Mouse (Mus musculus): Measurements from ENCODE around the gene Zfyve27.

Gene Zfyve27

GRCm38 (mm10) chr19:42189735-42190134 is 26.0 kb downstream of the Zfyve27 start:
- POLR2A ChIA-PET, result interaction anchor here in 2 of 4 experiments (1.2 to 1.4 kb wide), 2 partner anchors 11 to 19 kb away, joined by 3 to 4 read pairs; no protein-coding TSS in a partner anchor
- CTCF ChIA-PET, result interaction anchor here (0.6 to 1.8 kb wide), 6 partner anchors 32 to 127 kb away, joined by 3 to 5 read pairs (median 4); no protein-coding TSS in a partner anchor

DNA sequence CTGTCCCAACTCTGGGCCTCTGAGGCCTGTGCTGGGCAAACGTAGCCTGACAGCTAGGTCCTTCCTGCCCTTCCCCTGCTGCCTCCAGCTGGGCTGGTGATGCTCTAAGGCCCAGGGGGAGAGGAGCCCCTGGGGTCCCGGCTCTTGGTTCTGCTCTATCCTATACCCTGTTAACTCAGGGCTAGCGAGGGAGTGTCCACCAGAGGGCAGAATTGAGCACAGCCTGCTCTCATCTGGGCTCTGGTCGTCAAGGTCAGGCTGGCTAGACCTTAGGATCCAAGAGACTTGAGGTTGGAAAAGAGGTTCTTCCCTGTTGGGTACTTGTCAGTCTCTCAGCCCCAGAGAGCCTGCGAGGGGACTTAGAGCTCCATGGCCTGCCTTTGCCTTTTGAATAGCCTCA is 26.7 kb downstream of the Zfyve27 start:
- POLR2A ChIA-PET, result interaction anchor here in 1 of 4 experiments (1.2 kb wide), 1 partner anchor 10 kb away, joined by 3 read pairs; no protein-coding TSS in a partner anchor
- CTCF ChIA-PET, result interaction anchor here in 3 of 4 experiments (0.6 to 1.3 kb wide), 10 partner anchors 13 to 472 kb away, joined by 3 to 4 read pairs (median 3); no protein-coding TSS in a partner anchor

DNA sequence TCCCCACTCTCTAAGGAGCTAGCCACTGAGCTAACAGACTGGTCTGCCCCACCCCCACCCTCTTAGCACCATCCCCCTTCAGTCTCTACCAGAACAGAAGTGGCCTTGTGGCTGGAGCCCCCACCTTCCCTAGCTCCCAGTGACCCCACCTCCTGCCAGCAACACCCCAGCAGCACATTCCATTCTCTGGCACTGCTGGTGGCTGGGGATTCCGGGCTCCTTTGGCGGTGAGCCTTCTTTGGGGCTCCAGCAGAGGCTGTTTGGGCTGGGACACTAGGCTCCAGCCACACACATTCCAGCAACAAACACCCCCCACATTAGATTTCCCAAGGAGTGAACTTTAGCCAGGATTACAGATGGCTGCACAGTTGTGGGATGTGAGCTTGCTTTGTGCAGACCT is 29.6 kb downstream of the Zfyve27 start:
- ChIA-PET CTCF (interaction anchor here (0.8 to 1.5 kb wide), 6 partner anchors 9 to 158 kb away, joined by 3 to 4 read pairs (median 4); partner anchors contain the start of gene Ankrd2 (in 1 of the 4)), POLR2A (interaction anchor here in 3 of 4 experiments (0.5 to 1.4 kb wide), 6 partner anchors 14 to 443 kb away, joined by 3 read pairs; no protein-coding TSS in a partner anchor)

- CTCF ChIA-PET, result interaction anchor here in 2 of 4 experiments (0.6 to 1.3 kb wide), 2 partner anchors 14 to 138 kb away, joined by 3 to 5 read pairs; no protein-coding TSS in a partner anchor
Observed at GRCm38 (mm10) chr19:42196378-42196777, 32.6 kb downstream of the Zfyve27 start.

DNA sequence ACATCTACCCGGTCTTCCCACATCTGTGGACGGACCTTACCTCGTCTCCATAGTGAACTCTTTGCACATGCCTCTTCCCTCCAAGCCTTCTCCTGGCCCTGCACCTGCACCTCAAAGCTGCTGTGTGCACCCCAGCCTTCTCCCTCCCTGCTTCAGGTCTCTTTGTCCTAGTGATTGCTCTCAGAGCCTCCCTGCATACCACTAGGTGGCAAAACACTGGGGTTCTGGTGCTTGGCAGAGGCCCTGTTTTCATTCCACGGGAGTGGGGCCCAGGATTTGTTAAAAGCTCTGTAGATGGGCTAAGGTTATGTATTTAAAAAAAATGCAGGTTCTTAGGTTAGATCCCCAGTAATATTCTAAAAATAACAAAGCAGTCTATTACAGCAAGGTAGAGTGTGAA is 33.3 kb downstream of the Zfyve27 start:
- POLR2A ChIA-PET, result interaction anchor here in 1 of 4 experiments (1.4 kb wide), 1 partner anchor 12 kb away, joined by 3 read pairs; no protein-coding TSS in a partner anchor
- CTCF ChIA-PET, result interaction anchor here in 1 of 4 experiments (0.5 to 1.8 kb wide), 2 partner anchors 14 to 194 kb away, joined by 3 to 9 read pairs; no protein-coding TSS in a partner anchor

More at GRCm38 (mm10) chr19:42196378-42196777, 32.6 kb downstream of the Zfyve27 start:
- POLR2A ChIA-PET, result no interaction called here

DNA sequence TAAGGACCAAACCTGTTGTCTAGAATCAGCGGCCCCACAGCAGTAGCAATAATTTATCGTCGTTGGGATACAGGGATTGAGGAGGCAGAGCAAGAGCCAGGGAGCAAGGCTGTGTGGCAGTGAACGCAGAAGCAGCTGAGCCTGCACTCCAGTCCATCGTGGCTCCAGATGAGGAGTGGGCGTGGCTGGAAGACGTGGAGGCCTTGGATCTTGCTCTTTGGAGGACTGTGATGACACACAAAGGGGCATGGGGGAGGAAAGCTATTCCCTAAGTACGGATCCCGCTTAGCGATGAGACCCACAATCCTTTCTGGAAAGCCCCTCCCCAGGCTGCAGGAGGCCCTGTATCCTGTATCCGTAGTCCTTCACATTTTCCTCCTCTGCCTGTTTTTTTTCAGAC is 34.3 kb downstream of the Zfyve27 start:
- ChIA-PET POLR2A (interaction anchor here in 1 of 4 experiments (0.7 to 1.4 kb wide), 2 partner anchors 13 to 172 kb away, joined by 3 to 5 read pairs; no protein-coding TSS in a partner anchor), CTCF (interaction anchor here in 3 of 4 experiments (0.6 to 1.8 kb wide), 5 partner anchors 13 to 232 kb away, joined by 3 to 9 read pairs (median 3); no protein-coding TSS in a partner anchor)

DNA sequence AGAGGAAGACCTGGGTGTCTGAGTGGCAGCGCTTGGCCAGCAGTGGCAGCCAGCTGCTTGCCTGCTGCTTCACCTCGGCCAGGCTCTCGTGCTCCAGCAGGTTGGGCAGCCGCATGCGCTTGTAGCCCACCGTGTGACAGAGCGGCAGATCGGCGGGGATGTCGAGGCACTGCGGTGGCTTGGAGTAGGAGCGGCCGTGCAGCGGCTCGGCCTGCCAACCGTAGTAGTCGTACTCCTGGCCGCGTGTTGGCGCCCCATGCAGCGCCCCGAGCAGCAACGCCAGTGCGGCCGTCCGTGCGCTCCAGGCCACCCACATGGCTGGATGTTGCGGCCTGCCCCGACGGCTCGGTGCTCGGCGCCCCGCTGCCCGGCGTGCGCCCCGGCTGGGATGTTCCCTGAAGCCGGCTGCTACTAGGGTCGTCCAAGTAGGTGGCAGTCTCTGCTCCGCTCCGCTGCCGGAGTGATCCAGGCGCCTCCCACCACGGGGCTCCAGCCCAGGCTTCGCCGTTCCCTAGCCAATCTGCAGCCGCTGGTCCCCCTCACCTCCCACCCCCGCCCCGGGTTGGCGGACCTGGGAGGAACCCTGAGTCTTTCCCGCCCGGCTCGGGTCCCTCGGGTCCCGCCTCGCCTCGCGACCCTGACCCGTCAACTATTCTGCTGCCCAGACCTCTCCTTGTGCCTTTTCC is 38.1 kb downstream of the Zfyve27 start, which contains the start of gene Sfrp5:
Sfrp5 (minus strand) TSS at position 557 of the 686 bp plus-strand sequence.
- POLR2A ChIA-PET, result interaction anchor here in 1 of 4 experiments (0.8 to 1.8 kb wide), 3 partner anchors 8 to 10 kb away, joined by 6 read pairs; no protein-coding TSS in a partner anchor
- CTCF ChIA-PET, result interaction anchor here in 2 of 4 experiments (1.1 to 1.4 kb wide), 3 partner anchors 16 to 242 kb away, joined by 3 to 4 read pairs (median 3); no protein-coding TSS in a partner anchor

DNA sequence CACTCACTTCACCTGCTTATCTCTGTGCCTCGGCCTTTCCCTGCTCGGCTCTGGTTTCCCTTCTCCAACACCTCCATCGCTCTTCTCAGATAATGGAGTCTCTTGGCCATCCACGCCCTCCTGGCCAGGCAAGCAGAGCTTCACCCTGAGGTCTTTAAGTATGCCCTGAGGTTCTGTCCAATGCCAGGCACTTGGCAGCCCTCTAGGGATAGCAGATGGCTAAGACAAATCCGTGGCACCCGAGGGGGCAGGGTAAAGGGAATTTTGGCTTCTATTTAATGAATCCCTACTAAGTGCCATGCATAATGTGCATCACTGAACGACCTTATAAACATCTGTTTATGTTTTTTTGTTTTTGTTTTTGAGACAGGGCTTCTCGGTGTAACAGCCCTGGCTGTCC is 38.7 kb downstream of the Zfyve27 start:
- ChIA-PET POLR2A (interaction anchor here in 1 of 4 experiments (0.8 kb wide), 1 partner anchor 11 kb away, joined by 6 read pairs; no protein-coding TSS in a partner anchor), CTCF (interaction anchor here in 1 of 4 experiments (1.1 to 1.4 kb wide), 2 partner anchors 20 to 241 kb away, joined by 3 read pairs; no protein-coding TSS in a partner anchor)

DNA sequence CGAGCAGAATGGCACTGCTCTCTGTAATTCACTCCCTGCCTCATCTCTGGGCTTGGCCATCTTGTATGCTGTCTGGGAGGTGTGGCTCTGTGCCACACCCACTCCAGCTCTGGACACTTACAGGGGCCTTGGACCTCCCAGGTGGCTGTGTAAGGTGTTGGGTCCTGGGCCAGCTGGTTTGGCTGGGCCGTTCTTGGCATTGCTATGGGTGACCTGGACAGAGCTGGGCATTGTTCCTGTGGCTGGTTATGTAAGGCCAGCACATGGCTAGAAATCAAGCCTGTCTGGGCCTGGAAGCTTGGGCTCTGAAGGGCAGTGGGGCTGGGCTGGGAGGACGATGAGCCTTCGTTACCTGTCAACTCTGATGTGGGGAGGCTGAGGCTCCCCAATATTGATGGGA is 40.6 kb downstream of the Zfyve27 start:
- CTCF ChIA-PET, result interaction anchor here in 3 of 4 experiments (0.7 to 1.9 kb wide), 5 partner anchors 13 to 173 kb away, joined by 3 to 6 read pairs (median 3); no protein-coding TSS in a partner anchor

DNA sequence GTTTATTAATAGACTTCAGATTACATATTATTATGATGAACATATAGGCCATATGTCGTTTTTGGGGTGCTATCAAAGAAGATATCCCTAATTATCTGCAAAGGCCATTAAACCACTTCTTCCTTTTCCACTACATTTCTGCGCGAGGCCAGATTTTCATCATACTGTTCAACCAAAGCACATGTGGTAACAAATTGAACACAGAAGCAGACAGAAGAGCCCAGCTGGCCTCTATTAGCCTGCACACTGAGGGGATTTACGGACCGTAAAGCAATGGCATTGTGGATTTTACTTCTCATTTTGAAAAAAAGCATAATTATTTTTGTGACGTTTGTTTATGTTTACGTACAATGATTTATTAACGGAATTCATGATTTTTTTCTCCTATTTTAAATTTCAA is 41.5 kb downstream of the Zfyve27 start:
- ChIA-PET CTCF (interaction anchor here in 1 of 4 experiments (1.9 kb wide), 1 partner anchor 12 kb away, joined by 6 read pairs; no protein-coding TSS in a partner anchor), POLR2A (no interaction called here)

More for the DNA sequence above, 40.6 kb downstream of the Zfyve27 start:
- POLR2A ChIA-PET, result interaction anchor here in 1 of 4 experiments (0.6 to 1.2 kb wide), 3 partner anchors 9 to 337 kb away, joined by 3 to 5 read pairs (median 3); no protein-coding TSS in a partner anchor

DNA sequence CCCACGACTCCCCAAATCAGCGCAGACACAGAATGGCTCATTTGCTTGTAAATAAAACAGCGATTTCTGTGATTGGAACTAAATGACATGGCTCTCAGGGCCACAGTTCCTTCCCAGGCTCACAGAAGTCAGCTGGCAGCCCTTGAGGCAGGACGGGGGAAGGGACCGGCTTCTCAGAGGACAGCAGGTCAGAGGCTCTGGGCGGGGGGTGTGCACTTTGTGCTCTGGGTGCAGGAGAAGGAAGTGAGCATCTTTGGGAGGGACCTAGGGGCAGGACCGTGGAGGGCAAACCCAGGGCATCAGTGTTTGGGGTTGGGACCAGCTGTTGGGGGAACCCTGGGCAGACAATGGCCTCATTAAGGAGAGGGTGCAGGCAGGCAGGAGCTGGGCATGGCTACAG is 45.7 kb downstream of the Zfyve27 start:
- CTCF ChIA-PET, result interaction anchor here in 2 of 4 experiments (1.0 to 1.4 kb wide), 2 partner anchors 57 to 106 kb away, joined by 4 to 5 read pairs; no protein-coding TSS in a partner anchor

DNA sequence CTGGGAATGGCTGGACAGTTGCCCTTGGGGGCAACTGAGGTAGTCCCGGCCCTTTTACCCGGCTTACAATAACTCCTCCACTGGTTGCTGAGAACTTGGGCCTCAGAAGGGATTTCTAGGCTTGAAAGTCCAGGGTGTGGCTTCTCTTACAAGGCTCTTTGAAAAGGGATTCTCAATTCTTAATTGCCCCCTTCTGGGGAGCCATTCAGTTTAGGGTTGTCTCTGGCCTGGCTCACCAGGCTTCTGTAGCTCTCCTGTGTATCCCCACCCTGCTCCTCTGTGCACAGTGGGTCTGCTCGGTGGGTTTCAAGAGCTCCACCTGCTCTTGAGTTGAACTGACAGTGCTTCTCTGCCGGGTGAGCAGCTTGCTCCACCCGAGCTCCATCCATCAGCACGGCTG is 46.2 kb downstream of the Zfyve27 start:
- CTCF ChIA-PET, result interaction anchor here (0.6 to 1.4 kb wide), 7 partner anchors 27 to 234 kb away, joined by 3 to 5 read pairs (median 3); no protein-coding TSS in a partner anchor
- POLR2A ChIA-PET, result interaction anchor here (0.5 to 2.7 kb wide), 11 partner anchors 9 to 93 kb away, joined by 3 to 8 read pairs (median 4); no protein-coding TSS in a partner anchor

More for the DNA sequence above, 45.7 kb downstream of the Zfyve27 start:
- POLR2A ChIA-PET, result interaction anchor here in 2 of 4 experiments (0.6 to 2.7 kb wide), 5 partner anchors 9 to 1483 kb away, joined by 3 to 8 read pairs (median 4); no protein-coding TSS in a partner anchor

DNA sequence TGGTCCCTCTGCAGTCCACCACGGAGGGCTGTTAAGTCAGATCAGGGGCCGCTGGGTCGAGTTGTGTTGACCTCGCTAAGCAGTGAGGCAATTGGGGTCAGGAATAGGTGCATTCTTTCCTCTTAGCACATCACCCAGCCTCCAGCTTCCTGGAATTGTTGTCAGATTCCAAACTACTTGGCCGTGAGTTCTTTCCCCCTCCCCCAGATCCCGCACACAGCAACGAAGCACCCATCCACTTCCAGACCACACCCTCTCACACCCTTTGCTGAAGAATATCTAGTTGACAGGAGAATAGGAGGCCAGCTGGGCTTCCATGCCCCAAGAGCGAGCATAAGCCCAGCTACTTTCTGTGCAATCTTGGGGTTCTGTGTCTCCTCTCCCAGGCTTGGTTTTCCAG is 48.2 kb downstream of the Zfyve27 start:
- ChIA-PET CTCF (interaction anchor here in 2 of 4 experiments (0.7 to 1.6 kb wide), 3 partner anchors 217 to 227 kb away, joined by 3 to 5 read pairs (median 3); no protein-coding TSS in a partner anchor), POLR2A (interaction anchor here in 2 of 4 experiments (1.0 to 2.4 kb wide), 7 partner anchors 17 to 228 kb away, joined by 3 to 7 read pairs (median 4); no protein-coding TSS in a partner anchor)

DNA sequence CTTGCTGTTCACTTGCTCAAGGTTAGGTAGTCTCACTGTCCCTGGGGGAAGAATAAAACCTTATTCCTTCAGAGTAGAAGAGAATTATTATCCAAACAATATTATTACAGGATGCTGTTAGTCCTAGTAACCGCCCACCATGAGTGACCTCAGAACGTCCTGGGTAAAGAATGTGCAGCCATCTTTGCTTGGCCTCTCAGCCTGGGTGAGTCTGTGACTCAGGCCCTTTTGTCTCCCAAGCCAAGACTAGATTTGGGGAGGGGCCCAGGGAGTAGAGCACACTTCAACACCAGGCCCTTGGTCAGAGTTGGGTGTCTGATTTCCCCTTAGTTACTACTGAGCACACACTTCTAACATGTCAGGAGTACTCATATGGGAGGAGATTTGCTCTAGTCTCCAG is 50.9 kb downstream of the Zfyve27 start:
- ChIA-PET POLR2A (no interaction called here), CTCF (no interaction called here)

DNA sequence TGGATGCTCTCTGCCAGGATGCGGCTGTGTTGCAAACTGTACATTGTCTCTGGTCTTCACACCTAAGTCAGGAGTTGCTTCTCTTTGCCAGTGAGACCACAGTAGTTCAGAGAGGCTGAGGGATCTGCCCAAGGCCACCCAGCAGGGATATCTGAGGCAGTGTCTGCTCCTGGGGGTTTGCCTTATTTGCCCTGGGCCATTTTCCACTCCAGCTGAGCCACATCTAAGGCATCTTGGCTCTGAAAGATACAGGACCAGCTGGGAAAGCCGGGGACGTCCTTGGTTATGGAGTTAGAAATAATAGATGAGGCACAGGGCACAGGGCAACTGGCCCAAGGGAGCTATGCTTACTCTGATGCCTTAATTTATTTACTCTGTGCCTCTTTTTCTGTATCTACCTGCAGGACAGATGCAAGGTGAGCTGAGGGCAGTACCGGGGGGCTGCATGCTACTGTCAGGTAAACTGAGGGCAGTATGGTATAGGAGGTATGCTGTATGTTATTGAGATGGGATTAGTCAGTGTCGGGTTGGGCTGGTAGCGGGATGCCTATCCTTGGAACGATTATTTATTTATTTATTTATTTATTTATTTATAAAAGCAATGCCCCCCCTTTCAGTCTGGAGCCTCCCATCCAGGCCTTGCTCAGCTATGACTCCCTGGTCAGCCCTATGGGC is 53.1 kb downstream of the Zfyve27 start:
- CTCF ChIA-PET, result interaction anchor here (0.5 to 2.4 kb wide), 42 partner anchors 9 to 528 kb away, joined by 3 to 18 read pairs (median 4); no protein-coding TSS in a partner anchor
- POLR2A ChIA-PET, result interaction anchor here in 2 of 4 experiments (0.6 to 1.5 kb wide), 3 partner anchors 10 to 215 kb away, joined by 3 to 4 read pairs (median 3); no protein-coding TSS in a partner anchor

DNA sequence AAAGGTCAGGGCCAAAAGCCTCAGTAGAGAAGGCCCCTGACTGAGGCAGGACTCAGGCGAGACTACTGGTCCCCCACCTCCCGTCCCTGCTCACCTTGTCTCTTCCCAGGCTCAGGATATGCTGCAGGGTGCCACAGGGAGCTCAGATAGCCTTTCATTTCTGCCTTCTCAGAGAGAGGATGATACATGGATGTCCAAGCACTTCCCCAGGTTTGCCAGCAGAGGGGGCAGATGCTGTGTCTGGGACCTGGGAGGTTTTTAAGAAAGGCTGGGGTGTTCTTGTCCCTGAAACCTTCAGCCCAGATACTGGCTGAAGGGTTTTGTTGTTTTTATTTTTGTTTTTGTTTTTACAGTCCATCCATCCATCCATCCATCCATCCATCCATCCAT is 53.6 kb downstream of the Zfyve27 start:
- ChIA-PET CTCF (interaction anchor here (0.5 to 2.4 kb wide), 50 partner anchors 9 to 561 kb away, joined by 3 to 18 read pairs (median 4); no protein-coding TSS in a partner anchor), POLR2A (interaction anchor here in 2 of 4 experiments (0.5 to 1.5 kb wide), 4 partner anchors 9 to 847 kb away, joined by 3 to 4 read pairs (median 3); no protein-coding TSS in a partner anchor)

DNA sequence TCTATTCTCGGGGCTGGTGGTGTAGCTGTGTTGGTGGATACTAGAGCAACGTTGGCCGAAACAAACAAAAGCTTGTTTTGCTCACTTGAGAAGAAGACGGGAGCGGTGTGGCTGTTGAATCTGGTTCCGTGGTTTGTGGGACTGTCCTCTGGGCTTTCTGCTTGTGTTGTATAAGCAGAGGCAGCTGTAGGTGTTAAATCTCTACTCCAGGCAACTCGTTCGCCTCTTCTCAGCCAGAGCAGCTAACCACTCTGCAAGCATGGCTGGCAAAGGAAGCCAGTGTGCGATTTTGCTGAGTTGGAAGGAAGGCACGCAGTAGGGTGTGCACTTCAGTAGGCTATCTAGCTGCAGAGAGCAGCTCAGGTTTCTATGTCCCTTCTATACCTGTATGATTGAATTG is 62.7 kb downstream of the Zfyve27 start:
- POLR2A ChIA-PET, result interaction anchor here in 3 of 4 experiments (0.6 to 2.1 kb wide), 4 partner anchors 9 to 1216 kb away, joined by 3 to 8 read pairs (median 4); no protein-coding TSS in a partner anchor
- CTCF ChIA-PET, result interaction anchor here (0.5 to 1.9 kb wide), 8 partner anchors 8 to 217 kb away, joined by 3 to 7 read pairs (median 4); no protein-coding TSS in a partner anchor

Data from embryonic stem cell, embryonic (primary cell).